Mouse (Mus musculus) activated CD4-positive, CD25-positive, alpha-beta regulatory T cell, adult 4 months (primary cell): ENCODE measurements around the gene Xrra1. TPM values are rescaled to one million over a fixed set of nuclear protein-coding genes. Genes with fewer than 3 reads are reported as not detected.
"Not testable (repeated sequence)": the region's sequence is repeated elsewhere in the genome, so short reads cannot be mapped to it uniquely, and the experiment has no call there.

Experiments used
- ATAC-seq: one replicate; pipeline ENCODE4 v1.8.0; 2017
- polyA plus RNA-seq, 2 experiments: library from polyadenylated mRNA; unstranded; fragments of 100-300 nt; shearing (Covaris generic); gene quantifications; one replicate each; pipeline ENCODE4 v1.2.1; 2017

Xrra1 gene
- polyA plus RNA-seq, 2 experiments from 2014 or later: 0.32 to 0.34 TPM

DNA sequence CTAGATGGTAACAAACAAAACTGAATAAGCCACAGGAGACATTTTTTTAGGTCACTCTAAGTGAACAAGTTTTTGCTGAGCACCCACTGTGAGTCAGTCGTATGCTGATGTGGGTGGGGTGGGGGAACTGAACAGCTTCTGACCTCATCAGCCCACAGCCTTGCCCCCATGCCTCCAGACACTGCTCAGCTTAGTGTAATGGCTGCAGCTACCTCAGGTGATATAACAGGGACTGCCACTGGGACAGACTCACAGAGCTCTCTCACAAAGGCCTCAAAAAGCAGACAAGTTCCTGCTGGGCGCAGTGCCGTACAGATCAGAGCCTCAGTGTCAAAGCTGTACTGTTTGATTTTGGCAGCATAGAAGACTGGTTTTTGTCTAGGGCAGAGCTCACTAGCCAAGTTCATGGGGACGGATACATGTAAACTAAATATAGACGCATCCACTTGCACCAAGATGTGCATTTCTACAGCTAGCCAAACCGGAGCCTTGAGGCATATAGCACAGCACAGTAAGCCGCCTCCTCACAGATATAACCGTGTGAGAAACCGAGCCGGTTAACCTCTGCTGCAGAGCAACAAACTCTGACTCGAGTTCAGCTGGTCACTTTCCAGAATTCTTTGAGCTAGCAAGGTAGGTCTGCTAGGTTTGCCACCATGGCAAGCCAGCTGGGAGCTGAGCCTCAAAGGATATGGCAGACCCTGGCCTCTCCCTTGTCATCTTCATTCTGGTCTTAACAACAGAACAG lies 44.2 kb downstream of the Xrra1 start:
- ATAC-seq: no peak

DNA sequence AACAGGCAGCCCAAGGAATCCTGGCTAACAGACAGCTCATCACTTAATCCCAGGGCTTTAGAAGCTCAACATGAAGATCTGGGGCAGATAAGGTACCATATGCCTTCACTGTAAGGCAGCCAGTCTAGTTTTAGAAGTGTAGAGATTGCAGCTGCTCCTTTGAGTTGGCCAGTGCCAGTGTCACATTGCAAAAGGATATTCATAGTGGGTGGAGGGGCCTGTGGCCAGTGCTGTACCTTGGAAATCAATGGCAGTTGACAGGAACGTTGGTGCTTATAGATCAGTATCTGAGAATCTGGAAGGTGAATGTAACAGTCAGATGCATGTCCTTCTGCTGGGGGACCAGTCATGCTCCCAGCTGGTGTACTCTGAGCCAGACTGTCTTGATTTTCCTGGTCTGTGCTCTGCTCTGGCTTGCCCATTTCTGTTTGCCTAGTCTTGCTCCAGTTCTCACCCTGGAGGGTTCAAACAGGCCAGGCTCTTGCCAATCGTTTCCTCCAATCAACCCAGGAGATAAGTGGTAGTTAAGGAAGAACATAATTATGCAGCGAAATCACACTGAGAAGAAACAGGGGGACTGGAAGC lies 45.6 kb downstream of the Xrra1 start:
- ATAC-seq: no peak

DNA sequence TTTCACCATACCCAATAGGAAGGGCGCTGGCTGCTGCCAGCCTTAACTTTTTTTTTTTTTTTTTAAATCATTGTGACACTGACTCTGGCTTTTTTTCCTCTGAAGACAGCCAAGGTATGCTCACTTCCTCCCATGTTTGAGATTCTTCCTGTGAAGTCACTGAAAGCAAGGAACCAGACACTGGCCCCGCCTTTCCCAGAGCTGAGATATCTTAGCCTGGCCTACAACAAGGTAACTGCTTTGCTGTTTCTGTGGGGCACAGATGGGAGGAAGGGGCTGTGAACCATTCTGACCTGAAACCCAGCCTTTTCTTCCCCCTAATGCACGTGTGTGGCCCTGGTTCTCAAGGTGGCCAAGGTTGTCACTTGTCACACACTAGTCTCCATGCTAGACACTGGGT lies 47.4 kb downstream of the Xrra1 start:
- ATAC-seq: no peak

DNA sequence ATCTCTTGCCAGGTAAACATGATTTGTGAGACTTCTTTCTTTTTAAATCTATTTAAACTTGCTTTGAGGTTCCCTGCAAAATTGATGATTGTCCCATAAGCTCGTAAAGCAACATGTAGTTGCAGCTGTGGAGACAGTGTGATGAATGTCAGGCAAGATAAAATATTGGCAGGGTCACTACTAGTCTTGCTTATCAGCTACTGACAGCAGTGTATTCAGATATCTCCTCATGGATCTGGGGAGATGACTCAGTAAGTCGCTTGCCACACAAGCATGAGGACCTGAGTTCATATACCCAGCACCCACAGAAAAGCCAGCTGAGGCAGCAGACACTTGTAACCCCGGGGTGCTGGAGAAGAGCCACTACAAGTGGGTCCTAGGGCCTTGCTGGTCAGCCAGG lies 48.5 kb downstream of the Xrra1 start:
- ATAC-seq: no peak

DNA sequence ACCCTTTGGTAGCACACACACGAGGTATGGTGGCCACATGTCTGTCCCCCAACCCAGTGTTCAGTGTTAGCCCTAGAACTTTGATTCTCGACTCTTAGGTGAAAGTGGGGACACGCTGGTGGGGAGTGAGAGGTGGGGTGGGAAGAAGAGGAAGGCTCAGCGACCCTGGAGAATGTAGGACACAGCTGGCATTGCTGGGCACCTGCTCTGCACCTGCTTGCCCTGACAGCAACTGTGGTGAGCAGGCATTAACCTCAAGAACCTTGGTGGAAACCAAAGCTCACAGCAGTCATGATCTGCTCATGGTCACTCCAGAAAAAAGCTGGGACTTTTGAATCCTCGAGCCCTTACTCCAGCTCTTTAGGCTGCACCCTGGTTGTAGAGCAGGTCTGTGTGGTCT lies 52.1 kb downstream of the Xrra1 start:
- ATAC-seq: no peak

DNA sequence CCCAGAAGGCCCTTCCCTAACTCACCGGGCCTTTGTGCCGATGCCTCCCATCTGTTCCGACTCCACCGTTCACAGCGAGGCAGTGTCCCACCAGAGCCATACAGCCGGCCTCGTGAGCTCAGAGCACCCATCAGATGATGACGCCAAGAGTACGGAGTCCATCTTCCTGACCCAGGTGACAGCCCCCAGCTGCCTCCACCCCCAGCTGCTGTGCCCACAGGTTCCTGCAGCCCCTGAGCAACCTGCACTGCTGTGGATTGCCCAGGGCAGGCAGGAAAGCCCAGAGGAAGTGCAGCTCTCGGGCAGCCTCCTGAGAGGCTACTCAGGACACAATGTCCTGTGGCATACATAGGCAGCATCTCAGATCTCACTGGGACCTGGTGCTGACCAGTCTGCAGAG lies 55.4 kb downstream of the Xrra1 start:
- no peak for ATAC-seq

DNA sequence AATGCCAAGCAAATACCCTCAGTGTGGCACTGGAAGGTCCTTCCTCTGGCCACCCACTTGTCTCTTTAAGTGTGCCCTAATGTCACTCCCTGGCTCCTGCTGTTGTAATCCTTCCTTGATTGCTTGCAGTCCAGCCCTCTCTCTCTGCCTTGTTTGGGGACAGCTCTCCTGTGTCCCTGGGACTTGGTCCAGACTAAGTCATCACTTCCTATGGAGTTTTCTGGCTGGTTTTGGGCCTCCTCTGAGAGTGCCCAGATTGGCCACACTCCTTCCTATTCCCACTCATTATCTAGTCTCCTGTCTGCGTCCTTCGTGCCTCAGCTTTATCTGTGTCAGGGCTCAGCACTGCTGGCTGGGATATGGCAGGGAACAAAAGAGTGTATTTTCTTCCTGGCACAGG lies 56.6 kb downstream of the Xrra1 start:
- ATAC-seq: no peak

DNA sequence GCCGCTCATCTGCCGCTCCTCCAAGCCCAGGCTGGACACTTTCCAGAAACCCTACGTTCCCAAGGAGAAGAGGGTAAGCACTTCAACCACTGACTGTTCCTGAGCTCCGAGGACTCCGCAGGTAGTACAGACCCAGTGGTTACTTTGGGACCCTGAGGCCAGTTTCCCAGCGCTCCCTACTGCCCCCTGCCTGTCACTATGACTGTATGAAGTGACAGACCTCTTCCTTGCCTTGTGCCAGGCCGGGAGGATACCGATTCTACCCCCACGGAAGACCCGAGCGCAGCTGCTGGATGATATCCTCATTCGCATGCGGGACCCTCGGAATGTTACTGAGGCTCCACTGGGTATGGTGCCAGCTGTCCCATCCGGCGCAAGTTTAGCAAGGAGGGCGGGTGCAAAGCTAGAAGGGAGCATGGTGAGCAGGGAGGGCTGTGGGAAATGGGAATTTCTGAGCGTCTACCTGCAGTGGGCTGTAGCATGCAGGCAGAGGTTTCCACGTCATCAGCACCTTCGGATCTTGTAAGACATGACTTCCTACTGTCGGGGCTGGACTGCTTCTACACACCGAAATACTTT lies 57.9 kb downstream of the Xrra1 start:
- no peak for ATAC-seq

DNA sequence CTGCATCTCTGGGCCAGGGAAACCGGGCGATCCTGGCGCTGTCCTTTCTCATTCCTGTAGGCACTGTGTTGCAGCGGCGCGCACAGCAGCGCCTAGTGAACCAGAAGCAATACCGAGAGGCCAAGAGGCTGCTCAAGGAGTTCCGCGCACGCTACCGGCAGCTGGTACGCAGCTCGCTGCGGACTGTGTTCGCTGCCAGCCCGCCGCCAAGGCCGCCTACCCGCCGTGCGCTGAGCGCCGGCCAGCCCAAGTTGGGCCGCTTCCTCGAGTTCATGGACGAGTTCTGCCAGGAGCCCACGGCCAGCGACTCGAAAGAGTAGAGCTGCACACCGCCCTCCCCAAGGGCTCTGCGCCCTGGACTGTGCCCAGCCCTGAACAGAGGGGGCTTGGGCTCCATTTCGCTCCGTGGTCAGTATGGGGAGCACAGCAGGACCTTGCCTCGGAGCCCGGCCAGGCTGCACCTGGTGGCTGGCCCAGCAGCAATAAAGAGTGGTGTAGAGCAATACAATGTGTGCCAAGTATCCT lies 58.5 kb downstream of the Xrra1 start:
- no peak for ATAC-seq

DNA sequence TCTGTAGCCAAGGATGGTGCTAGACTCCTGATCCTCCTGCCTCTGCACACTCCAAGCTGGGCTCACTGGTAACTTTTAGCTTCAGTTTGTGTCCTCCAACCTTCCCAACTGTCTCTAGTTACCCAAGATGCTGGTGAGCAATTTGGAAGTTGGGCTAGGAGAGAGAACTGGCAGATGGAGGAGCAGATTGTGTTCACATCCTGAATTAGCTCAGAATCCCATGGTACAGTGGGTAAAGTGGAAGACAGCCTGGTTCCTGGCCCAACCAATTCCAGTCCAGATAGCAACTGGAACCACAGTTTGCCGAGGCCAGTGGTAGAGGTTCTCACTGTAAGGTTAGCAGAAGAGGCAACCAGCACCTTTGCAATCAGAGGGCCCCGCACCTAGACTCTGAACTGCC lies 60.2 kb downstream of the Xrra1 start:
- no peak for ATAC-seq

DNA sequence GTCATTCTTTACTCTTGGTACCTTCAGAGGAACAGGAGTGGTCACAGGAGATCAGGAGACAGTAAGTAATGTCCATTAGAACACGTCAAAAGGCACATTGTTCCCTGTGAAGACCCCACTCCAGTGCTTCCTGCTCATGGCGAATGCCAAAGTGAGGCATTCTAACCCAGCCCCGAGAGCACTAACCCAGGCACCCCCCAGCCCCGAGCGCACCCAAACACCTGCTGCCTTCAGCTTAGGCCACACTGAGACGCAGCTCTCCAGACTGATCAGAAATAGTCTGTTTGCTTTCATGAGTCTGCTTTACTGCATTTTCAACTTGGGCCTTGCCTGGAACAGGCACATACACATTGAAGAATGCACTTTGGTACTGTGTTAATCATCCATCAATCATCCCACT lies 61.1 kb downstream of the Xrra1 start:
- ATAC-seq: no peak

DNA sequence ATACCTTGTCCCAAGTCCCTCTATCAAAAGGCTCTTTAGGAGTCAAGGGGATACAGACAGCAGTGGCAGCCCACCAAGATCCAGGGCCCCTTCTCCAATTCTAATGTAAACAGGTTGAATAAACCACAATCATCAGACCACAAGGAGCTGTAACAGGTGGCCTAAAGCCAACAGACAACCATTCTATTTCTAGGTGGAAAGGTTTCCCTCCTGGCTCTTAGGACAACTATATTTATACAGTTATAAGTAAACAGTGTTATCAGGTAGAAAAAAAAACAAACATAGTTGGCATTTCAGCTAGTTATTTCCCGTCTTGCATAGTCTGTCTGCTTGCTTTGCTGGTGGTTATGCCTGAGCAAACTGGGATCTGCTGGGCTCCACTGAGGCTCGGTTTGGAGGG lies 61.5 kb downstream of the Xrra1 start:
- no peak for ATAC-seq

DNA sequence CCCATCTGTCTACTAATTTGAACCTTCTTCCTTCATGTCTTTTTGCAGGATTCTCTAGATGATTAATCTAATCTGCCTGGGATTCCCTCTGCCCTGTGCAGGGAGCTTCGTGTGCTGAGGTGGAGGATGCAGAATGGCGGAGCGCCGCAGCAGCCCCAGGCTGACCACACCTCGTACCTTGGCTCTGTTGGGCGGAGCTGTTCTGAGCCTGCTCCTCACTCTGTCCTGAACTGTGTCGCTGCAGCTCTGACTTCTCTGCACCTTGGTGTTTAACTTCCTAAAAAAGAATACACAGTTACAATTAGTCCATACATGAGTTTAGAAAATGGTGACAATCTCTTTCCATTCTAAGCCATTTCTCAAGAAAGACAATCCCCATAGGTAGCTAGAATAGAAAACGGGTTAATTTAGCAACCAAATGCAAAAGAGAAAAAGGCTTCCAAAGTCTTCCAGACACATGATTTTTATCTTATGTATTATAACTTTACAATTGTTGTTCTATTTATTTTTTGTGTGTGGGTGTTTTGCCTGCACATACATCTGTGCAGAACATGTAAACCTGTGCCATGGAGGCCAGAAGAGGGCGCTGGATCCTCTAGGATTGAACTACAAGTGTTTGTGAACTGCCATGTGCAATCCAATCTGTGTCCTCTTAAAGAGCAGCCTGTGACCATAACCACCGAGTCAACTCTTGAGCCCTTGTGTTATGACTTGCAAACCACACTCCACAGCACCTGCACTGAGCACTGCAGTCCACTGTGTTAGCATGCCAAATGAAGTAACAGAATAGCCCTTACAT lies 68.2 kb downstream of the Xrra1 start:
- no peak for ATAC-seq

DNA sequence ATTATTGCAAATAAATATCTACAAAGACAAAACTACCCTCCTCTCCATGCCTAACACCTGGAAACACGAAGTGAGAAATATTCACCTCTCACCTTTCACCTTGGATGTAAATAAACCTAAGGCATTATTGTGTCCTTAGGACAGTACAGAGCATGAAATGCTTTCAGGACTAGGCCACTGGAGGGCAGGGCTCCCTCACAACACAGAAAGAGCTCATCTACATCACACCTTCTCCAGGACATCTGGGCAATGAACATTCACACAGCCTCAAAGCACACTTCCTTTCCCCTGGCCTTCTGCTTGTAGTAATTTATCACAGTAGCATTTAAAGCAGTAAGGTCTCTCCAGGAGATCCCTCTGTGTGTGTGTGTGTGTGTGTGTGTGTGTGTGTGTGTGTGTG lies 76.8 kb downstream of the Xrra1 start:
- no peak for ATAC-seq

DNA sequence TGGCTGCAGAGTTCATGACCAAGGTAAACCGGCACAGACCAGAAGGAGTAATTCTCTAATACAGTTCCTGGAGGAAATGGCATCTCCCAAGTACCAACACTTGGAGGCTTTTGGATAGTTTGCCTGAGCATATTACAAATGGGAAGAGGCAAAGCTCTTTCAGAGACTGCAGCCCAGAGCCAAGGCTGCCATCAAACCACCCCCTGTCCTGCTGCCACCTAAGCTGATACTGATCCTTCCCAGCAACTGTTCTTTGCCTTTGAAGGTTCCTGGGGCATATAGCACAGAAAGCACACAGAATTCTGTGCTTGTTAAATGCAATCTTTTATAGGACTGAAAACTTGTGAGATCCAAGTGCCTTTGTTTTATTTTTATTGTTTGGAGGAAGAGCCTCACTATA lies 81.8 kb downstream of the Xrra1 start:
- ATAC-seq: no peak

DNA sequence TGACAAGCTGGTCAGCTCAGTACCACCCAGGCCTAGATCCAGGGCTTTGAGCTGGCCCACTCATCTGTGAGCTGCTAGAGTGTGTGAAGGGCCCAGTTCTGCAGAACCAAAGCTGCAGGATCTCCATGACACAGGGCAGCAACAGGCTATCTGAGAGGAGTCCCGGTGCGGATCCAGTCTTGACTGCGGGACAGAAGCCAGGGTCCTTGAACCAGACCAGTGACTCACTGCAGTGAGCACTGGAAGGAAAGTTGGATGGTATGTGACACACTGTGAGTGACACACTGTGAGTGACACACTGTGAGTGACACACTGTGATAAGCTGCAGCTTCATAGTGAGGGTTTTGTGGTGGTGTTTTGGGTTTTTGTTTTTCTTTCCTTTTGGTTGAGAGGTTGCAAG lies 85.6 kb downstream of the Xrra1 start:
- no peak for ATAC-seq

DNA sequence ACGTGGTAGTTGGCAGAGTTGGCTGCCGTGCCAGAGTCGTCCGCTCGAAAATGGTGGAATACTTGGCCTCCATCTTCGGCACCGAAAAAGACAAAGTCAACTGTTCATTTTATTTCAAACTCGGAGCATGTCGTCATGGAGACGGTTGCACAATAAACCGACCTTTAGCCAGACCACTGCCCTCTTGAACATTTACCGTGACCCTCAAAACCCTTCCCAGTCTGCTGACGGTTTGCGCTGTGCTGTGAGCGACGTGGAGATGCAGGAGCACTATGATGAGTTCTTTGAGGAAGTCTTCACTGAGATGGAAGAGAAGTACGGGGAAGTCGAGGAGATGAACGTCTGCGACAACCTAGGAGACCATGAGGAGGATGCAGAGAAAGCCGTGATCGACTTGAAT lies 86.1 kb downstream of the Xrra1 start:
- ATAC-seq: not testable (repeated sequence)

DNA sequence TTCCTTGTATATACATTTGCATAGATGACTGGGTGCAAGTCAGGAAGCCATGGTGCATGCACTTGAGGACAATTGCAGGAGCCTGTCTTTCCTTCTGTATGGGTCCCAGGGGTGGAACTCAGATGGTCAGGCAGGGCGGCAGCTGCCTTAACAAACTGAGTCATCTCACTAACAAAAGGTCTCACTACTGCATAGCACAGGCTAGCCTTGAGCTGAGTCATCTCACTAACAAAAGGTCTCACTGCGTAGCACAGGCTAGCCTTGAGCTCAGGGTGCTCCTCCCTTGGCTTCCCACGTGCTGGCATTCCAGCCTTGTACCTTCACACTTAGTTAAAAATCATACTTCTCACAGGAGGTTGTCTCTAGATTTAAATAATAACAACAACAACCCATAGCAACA lies 87.0 kb downstream of the Xrra1 start:
- ATAC-seq: no peak

DNA sequence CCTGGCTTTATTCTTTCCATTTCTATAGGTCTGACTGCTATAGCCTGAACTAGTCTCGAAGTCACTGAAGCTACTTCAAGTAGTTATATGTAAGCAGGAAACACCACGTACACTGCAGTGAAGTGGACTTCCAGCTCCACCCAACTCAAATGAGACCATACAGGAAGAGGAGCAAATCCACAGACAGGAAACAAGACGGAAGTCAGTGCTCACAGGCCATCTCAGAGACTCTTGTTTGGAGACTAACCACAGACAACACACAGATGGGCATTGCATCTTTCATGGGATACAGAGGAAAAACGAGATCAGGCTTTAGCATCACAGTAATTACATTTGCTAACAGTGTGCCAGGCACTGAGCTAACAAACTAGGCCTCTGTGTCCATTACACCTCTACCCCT lies 87.4 kb downstream of the Xrra1 start:
- ATAC-seq: peak; percentile 54

DNA sequence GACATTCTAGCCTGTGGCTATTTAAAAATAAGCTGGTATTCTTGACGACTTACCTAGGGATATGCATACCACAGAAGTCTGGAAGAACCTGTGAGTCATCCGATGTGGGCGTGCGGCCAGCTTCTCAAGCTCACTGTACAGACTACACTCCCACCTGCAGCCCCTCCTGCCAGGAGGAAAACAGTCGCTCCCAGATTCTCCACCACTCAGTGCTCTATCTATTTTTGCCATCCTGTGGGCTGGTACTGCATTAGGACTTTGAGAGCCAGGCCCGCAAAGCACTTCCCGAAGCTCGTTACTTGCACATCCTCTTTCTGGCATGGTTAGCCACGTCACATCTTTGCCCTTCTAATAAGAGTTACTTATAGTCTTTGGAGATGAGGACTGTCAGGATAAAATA lies 88.4 kb downstream of the Xrra1 start:
- ATAC-seq: no peak

DNA sequence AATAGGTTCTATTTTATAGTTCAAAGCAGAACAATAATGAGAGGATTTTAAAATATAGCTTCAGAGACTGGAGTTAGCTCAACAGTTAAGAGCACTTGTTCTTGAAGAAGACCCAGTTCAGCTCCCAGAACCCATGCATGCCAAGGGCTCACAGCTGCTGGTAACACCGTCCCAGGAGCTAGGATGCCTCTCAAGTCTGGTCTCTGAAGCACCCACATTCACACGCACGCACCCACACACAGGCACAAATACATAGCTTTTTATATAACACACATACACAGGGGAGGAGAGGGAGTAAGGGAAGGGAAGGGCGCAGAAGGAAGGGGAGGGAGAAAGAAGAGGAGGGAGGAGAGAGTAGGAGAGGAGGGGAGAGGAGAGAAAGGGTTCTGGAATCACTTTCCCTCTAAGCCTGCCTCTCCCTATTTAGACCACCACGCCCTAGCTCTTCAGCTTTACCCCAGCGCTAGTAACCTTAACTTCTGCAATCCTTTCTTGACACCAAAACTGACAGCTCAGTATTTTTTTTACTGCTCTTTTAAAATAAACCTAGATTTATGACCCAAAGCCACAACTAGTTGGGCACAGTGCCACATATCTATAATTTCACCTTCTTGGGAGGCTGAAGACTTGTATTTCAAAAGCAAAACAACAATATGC lies 94.7 kb downstream of the Xrra1 start:
- ATAC-seq: no peak

DNA sequence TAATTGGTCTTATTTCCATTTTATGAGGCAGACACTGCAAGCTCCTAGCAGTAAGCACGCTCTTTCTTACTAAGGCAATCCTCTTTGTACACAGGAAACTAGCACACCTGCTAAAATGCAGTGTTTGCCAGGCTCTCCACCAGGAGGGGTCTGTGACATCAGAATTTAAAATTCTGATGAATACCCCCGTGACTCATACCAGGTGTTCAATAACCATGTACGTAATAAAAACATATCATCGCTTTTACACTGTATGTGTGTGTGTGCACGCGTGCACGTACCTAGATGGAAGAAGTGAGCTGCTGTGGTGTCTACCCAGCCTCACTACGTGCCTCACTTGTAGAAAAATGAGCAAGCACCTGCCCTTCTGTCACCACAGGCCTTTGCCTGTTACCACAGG lies 95.3 kb downstream of the Xrra1 start:
- no peak for ATAC-seq

DNA sequence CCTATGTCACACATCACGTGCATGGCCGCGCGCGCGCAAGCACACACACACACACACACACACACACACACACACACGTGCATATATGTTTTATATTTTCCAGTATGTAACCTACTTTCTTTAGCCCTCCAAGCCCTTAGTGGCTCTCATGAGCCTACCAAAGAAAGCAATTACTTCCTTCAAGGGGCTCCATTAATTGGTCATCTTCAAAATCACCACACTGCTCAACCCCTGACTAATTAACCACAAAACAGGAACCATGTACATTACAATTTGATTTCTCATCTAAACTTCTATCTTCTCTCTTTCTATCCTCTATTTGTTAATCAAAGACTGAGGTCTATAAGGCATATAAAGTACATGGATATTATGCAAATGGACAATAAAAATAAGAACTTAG lies 97.2 kb downstream of the Xrra1 start:
- no peak for ATAC-seq
